Mouse (Mus musculus) CH12.LX (cell line): ENCODE data around the gene Chchd6. TPM values are rescaled to one million over a fixed set of nuclear protein-coding genes. Genes with fewer than 3 reads are reported as not detected.

Experiments used
- DNase-seq: peaks from one replicate; pipeline ENCODE4 v3.0.0-alpha.2; 2013; ENCODE audit errors: extremely low read depth
- H3K27ac ChIP-seq: 2 replicates; pipeline ENCODE4 v1.5.1; 2012; ENCODE audit warnings: low read depth, mild to moderate bottlenecking, control low read depth, moderate library complexity; ENCODE audit not compliant: insufficient read depth
- H3K27me3 ChIP-seq: replicated peaks from 2 replicates; pipeline ENCODE3; 2012; ENCODE audit warnings: inconsistent platforms
- H3K36me3 ChIP-seq, 2 experiments: replicated peaks in 1 of 2; 2 replicates each; pipeline versions ENCODE3 to v1.6.1; 2012; ENCODE audit warnings: inconsistent platforms in 1 of 2, low read length in 1 of 2, mild to moderate bottlenecking in 1 of 2, mixed read lengths in 1 of 2, moderate library complexity in 1 of 2; ENCODE audit not compliant: control insufficient read depth in 1 of 2, insufficient read depth in 1 of 2
- H3K4me1 ChIP-seq, 2 experiments: 2 replicates each; pipeline ENCODE4 v1.6.1; 2012; ENCODE audit warnings: inconsistent platforms in 1 of 2, moderate library complexity in 1 of 2; ENCODE audit not compliant: insufficient read depth in 2 of 2, control insufficient read depth in 1 of 2
- H3K4me2 ChIP-seq: 2 replicates; pipeline ENCODE4 v1.6.1; 2012; ENCODE audit warnings: low read depth, mild to moderate bottlenecking, control low read depth; ENCODE audit not compliant: poor library complexity, insufficient read depth, severe bottlenecking
- H3K4me3 ChIP-seq, 3 experiments: fragments of 150-350 bp in 1 of 3; sonication (generic) in 1 of 3; replicated peaks in 1 of 3; 2 replicates each; pipeline versions ENCODE3 to v1.5.1; 2011 to 2012; ENCODE audit warnings: low read depth in 2 of 3, low read length in 2 of 3, mild to moderate bottlenecking in 2 of 3, moderate library complexity in 2 of 3, control low read depth in 1 of 3, improper control_type of control experiment in 1 of 3, inconsistent platforms in 1 of 3, mixed read lengths in 1 of 3; ENCODE audit not compliant: poor library complexity in 1 of 3
- H3K79me2 ChIP-seq: replicated peaks from 2 replicates; pipeline ENCODE4 v1.6.1; 2012; ENCODE audit warnings: mild to moderate bottlenecking, moderate library complexity; ENCODE audit not compliant: control insufficient read depth, poor library complexity, insufficient read depth, severe bottlenecking; ENCODE audit errors: extremely low read depth
- H3K9ac ChIP-seq: 2 replicates; pipeline ENCODE4 v1.6.1; 2012; ENCODE audit warnings: low read depth, mild to moderate bottlenecking, control low read depth, moderate library complexity; ENCODE audit not compliant: insufficient read depth
- H3K9me3 ChIP-seq: replicated peaks from 2 replicates; pipeline ENCODE3; 2012; ENCODE audit warnings: low read length, inconsistent platforms, mixed read lengths
- CHD1 ChIP-seq: IDR thresholded peaks from 2 replicates; pipeline ENCODE4 v1.6.1; 2012; ENCODE audit warnings: low read depth, low read length, improper control_type of control experiment, inconsistent platforms
- CHD2 ChIP-seq: IDR thresholded peaks from 2 replicates; pipeline ENCODE4 v1.6.1; 2011; ENCODE audit warnings: low read length, improper control_type of control experiment
- CTCF ChIP-seq, 2 experiments: IDR thresholded peaks in 1 of 2; conservative IDR thresholded peaks in 1 of 2; 2 replicates each; pipeline ENCODE4 v1.5.1; 2011 to 2012; ENCODE audit warnings: low read depth in 2 of 2, low read length in 2 of 2, improper control_type of control experiment in 1 of 2, inconsistent platforms in 1 of 2, mild to moderate bottlenecking in 1 of 2, moderate library complexity in 1 of 2
- ELF1 ChIP-seq: IDR thresholded peaks from 2 replicates; pipeline ENCODE4 v1.6.1; 2014; ENCODE audit warnings: low read depth, mild to moderate bottlenecking, inconsistent platforms, low read length, improper control_type of control experiment
- EP300 ChIP-seq: IDR thresholded peaks from 2 replicates; pipeline ENCODE4 v1.6.1; 2011; ENCODE audit warnings: low read length, improper control_type of control experiment
- ETS1 ChIP-seq: conservative IDR thresholded peaks from 2 replicates; pipeline ENCODE4 v1.6.1; 2012; ENCODE audit warnings: low read depth, mild to moderate bottlenecking, inconsistent platforms, low read length, improper control_type of control experiment, moderate library complexity
- IRF4 ChIP-seq: IDR thresholded peaks from 2 replicates; pipeline ENCODE4 v1.6.1; 2014; ENCODE audit warnings: low read depth, mild to moderate bottlenecking, inconsistent platforms, low read length, improper control_type of control experiment
- JUND ChIP-seq: conservative IDR thresholded peaks from 2 replicates; pipeline ENCODE4 v1.6.1; 2011; ENCODE audit warnings: low read depth, low read length, improper control_type of control experiment
- KAT2A ChIP-seq: IDR thresholded peaks from 2 replicates; pipeline ENCODE4 v1.6.1; 2012; ENCODE audit warnings: low read length, improper control_type of control experiment, inconsistent platforms; ENCODE audit not compliant: insufficient replicate concordance
- MAFK ChIP-seq: IDR thresholded peaks from 2 replicates; pipeline ENCODE4 v1.6.1; 2011; ENCODE audit warnings: low read length, improper control_type of control experiment; ENCODE audit not compliant: insufficient replicate concordance
- MAZ ChIP-seq: IDR thresholded peaks from 2 replicates; pipeline ENCODE4 v1.6.1; 2012; ENCODE audit warnings: low read depth, mild to moderate bottlenecking, inconsistent platforms, low read length, improper control_type of control experiment, moderate library complexity
- MEF2A ChIP-seq: IDR thresholded peaks from 2 replicates; pipeline ENCODE4 v1.6.1; 2014; ENCODE audit warnings: low read depth, mild to moderate bottlenecking, inconsistent platforms, low read length, improper control_type of control experiment, borderline replicate concordance
- MYC ChIP-seq: IDR thresholded peaks from 2 replicates; pipeline ENCODE4 v1.6.1; 2011; ENCODE audit warnings: low read depth, mild to moderate bottlenecking, improper control_type of control experiment, low read length
- NELFE ChIP-seq: IDR thresholded peaks from 2 replicates; pipeline ENCODE4 v1.6.1; 2011; ENCODE audit warnings: low read depth, low read length, improper control_type of control experiment
- NRF1 ChIP-seq: IDR thresholded peaks from 2 replicates; pipeline ENCODE4 v1.6.1; 2014; ENCODE audit warnings: low read depth, mild to moderate bottlenecking, inconsistent platforms, low read length, improper control_type of control experiment, moderate library complexity
- POLR2A ChIP-seq: IDR thresholded peaks from 2 replicates; pipeline ENCODE4 v1.6.1; 2011; ENCODE audit warnings: low read depth, mild to moderate bottlenecking, improper control_type of control experiment, low read length
- POLR2AphosphoS2 ChIP-seq: IDR thresholded peaks from 2 replicates; pipeline ENCODE4 v1.6.1; 2011; ENCODE audit warnings: low read depth, low read length, improper control_type of control experiment
- RAD21 ChIP-seq: IDR thresholded peaks from 2 replicates; pipeline ENCODE4 v1.6.1; 2011; ENCODE audit warnings: low read depth, mild to moderate bottlenecking, low read length, improper control_type of control experiment, moderate library complexity
- RCOR1 ChIP-seq: conservative IDR thresholded peaks from 2 replicates; pipeline ENCODE4 v1.6.1; 2012; ENCODE audit warnings: low read depth, mild to moderate bottlenecking, inconsistent platforms, low read length, improper control_type of control experiment
- SMC3 ChIP-seq: IDR thresholded peaks from 2 replicates; pipeline ENCODE4 v1.6.1; 2011; ENCODE audit warnings: low read depth, low read length, improper control_type of control experiment
- TBP ChIP-seq: conservative IDR thresholded peaks from 2 replicates; pipeline ENCODE4 v1.6.1; 2011; ENCODE audit warnings: low read depth, low read length, improper control_type of control experiment
- TCF12 ChIP-seq: IDR thresholded peaks from 2 replicates; pipeline ENCODE4 v1.6.1; 2014; ENCODE audit warnings: low read depth, mild to moderate bottlenecking, inconsistent platforms, low read length, improper control_type of control experiment
- UBTF ChIP-seq: IDR thresholded peaks from 2 replicates; pipeline ENCODE4 v1.6.1; 2012; ENCODE audit warnings: low read depth, mild to moderate bottlenecking, inconsistent platforms, low read length, improper control_type of control experiment, moderate library complexity
- USF1 ChIP-seq: IDR thresholded peaks from 2 replicates; pipeline ENCODE4 v1.6.1; 2014; ENCODE audit warnings: low read depth, mild to moderate bottlenecking, inconsistent platforms, low read length, improper control_type of control experiment
- USF2 ChIP-seq: conservative IDR thresholded peaks from 2 replicates; pipeline ENCODE4 v1.6.1; 2011; ENCODE audit warnings: low read depth, low read length, improper control_type of control experiment
- ZC3H11A ChIP-seq: IDR thresholded peaks from 2 replicates; pipeline ENCODE4 v1.6.1; 2012; ENCODE audit warnings: low read depth, mild to moderate bottlenecking, inconsistent platforms, low read length, improper control_type of control experiment
- ZKSCAN1 ChIP-seq: IDR thresholded peaks from 2 replicates; pipeline ENCODE4 v1.6.1; 2012; ENCODE audit warnings: low read depth, inconsistent platforms, low read length, improper control_type of control experiment, borderline replicate concordance
- ZMIZ1 ChIP-seq: IDR thresholded peaks from 2 replicates; pipeline ENCODE4 v1.6.1; 2012; ENCODE audit warnings: low read depth, mild to moderate bottlenecking, inconsistent platforms, low read length, improper control_type of control experiment
- ZNF384 ChIP-seq: IDR thresholded peaks from 2 replicates; pipeline ENCODE4 v1.6.1; 2012; ENCODE audit warnings: low read depth, low read length, improper control_type of control experiment, inconsistent platforms
- dilution Hi-C: fragments of 300-500 bp; cut with MboI; formaldehyde crosslinking; loops from 2 replicates; pipeline ENCODE4 v1.14.3; 2020; ENCODE audit warnings: low sequenced_read_pairs; ENCODE audit not compliant: extremely low pct_unique_long_range_greater_than_20kb, extremely low pct_ligation_motif_present
- in situ Hi-C: fragments of 300-500 bp; cut with MboI; formaldehyde crosslinking; loops from 3 replicates; pipeline ENCODE4 v1.14.3; 2019; ENCODE audit warnings: low sequenced_read_pairs, low pct_ligation_motif_present, low pct_unique_long_range_greater_than_20kb, mixed read lengths
- polyA plus RNA-seq: library from polyadenylated mRNA; unstranded; fragments of >175 nt; gene quantifications from 2 replicates; pipeline ENCODE4 v1.2.1, GENCODE M21; 2012; ENCODE audit warnings: low read depth; ENCODE audit not compliant: insufficient read length
- total RNA-seq, 2 experiments: library from RNA; depleted of rRNA; stranded (reverse); fragments of 300-350 nt in 1 of 2; fragments of >200 nt in 1 of 2; gene quantifications; 2 replicates each; pipeline ENCODE4 v1.2.3; 2012 to 2014

The Chchd6 gene
- total and polyA plus RNA-seq, 3 experiments, result 33.3 to 41.5 (median 41.3) TPM

DNA sequence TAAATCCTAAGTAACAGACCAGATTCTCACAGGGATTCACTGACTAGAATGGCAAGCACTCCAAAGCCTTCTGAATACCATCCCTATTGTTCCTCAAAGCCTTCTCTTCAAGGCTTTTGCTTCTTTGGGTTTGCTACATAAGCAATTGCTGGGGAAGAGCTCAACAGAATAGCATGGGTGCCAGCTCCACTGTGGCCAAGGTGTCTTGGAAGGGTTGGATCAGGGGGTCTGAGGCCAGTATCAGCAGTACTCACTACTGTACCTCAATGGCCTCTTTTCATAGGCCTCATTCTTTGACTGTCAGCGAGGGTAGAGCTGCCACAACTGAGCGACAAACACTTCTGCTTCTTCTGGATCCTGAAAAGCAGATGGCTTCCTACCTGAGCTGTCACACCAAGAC lies 21.7 kb downstream of the Chchd6 start:
- in situ Hi-C loops (no loop called here), dilution Hi-C loops (no loop called here)
- Histone ChIP-seq H3K27ac (no peak overlapping the region), H3K27me3 (no peaks in the 10 kb centered on the region), H3K9me3 (no peaks in the 10 kb centered on the region), H3K79me2 (no peaks in the 10 kb centered on the region), H3K4me3 (no peak overlapping the region), H3K9ac (no peak overlapping the region), H3K36me3 (peaks cover 0 to 28% of the 10 kb centered on the region in 2 experiments), H3K4me1 (no peaks in the 10 kb centered on the region), H3K4me2 (no peak overlapping the region)
- no peak for TF ChIP-seq POLR2AphosphoS2
- TF ChIP-seq IRF4, result no peak
- DNase-seq, result no peak

DNA sequence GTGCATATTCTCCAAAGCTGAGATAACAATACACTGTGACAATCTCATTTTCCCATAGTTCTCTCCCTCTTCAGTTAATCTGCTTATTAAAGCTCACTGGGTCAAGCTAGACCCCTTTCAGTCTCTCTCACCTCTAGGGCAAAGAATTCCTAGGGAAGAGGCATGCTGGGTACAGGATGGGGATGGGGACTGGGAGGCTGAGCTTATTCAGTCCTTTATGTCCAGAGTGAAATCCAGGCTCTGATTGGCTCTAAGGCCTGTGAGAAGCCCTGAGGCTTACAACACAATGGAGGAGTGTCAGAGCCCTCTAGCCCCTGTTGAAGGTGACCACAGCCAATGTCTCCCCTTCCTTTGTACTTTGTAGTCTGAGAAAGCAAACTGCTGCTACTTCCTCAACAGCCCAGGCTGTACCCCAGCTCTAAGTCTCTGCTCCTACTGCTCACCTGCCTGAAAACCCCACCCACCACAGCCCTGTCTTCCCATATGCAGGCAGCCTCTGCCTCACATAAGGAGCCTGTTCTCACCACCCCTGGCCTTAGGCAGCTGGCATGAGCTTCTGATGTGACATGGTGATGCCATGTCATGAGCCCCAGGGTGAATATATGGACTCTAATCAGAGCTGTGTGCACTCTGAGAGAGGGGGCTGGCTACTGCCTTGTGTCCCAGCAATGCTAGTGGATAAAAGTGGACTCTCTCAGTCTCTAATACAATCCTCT lies 22.4 kb downstream of the Chchd6 start:
- dilution Hi-C loops, result no loop called here
- in situ Hi-C loops, result no loop called here
- H3K4me2 ChIP-seq, result no peak overlapping the region

DNA sequence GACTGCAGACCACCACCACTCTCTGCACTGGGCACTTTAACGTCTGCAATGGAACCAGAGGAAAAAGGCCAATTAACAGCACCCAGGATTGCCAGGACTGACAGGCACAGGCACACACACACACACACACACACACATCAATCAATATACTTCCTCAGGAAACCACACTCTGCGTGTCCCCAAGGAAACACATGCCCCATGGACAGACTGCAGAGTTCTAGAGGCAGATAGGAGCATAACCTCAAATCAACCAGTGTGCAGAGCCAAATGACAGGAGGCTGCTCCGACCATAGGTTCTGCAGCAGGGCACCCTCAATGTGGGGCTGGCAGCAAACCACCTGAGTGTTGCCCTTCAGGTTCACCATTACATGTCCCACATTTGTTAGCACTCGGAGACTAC lies 26.1 kb downstream of the Chchd6 start:
- Histone ChIP-seq H3K4me1 (no peaks in the 10 kb centered on the region), H3K79me2 (no peaks in the 10 kb centered on the region), H3K4me3 (no peak overlapping the region), H3K36me3 (peaks cover 0 to 51% of the 10 kb centered on the region in 2 experiments), H3K9me3 (no peaks in the 10 kb centered on the region), H3K9ac (no peak overlapping the region), H3K27me3 (no peaks in the 10 kb centered on the region), H3K4me2 (no peak overlapping the region), H3K27ac (no peak overlapping the region)
- no peak for DNase-seq
- in situ Hi-C loops, result no loop called here
- no peak for TF ChIP-seq TBP
- TF ChIP-seq USF2, result no peak
- no peak for TF ChIP-seq UBTF
- TF ChIP-seq ZC3H11A, result no peak
- no peak for TF ChIP-seq EP300
- TF ChIP-seq ZNF384, result no peak
- no peak for TF ChIP-seq ZKSCAN1
- TF ChIP-seq CHD2, result no peak
- no peak for TF ChIP-seq RAD21
- TF ChIP-seq USF1, result no peak
- no peak for TF ChIP-seq MAFK
- no peak for TF ChIP-seq ETS1
- no peak for TF ChIP-seq SMC3
- TF ChIP-seq CTCF (conservative IDR thresholded peaks at IDR 0.05 in 1 of 2, IDR thresholded peaks at IDR 0.05 in 1 of 2; ENCODE audit: low read depth in 2 of 2, low read length in 2 of 2), result no peak
- TF ChIP-seq RCOR1, result no peak
- no peak for TF ChIP-seq NELFE
- dilution Hi-C loops, result no loop called here

More for the DNA sequence above, 22.4 kb downstream of the Chchd6 start:
- no peaks in the 10 kb centered on the region for H3K4me1 ChIP-seq
- no peak overlapping the region for H3K4me3 ChIP-seq
- no peaks in the 10 kb centered on the region for H3K79me2 ChIP-seq
- H3K27ac ChIP-seq, result no peak overlapping the region
- no peak for DNase-seq
- no peak for TF ChIP-seq ETS1
- TF ChIP-seq MAFK, result no peak
- TF ChIP-seq KAT2A, result no peak
- TF ChIP-seq MAZ, result no peak
- no peak for TF ChIP-seq ZMIZ1
- no peak for TF ChIP-seq RAD21
- no peak for TF ChIP-seq EP300
- TF ChIP-seq CHD1, result no peak
- TF ChIP-seq TCF12, result no peak
- TF ChIP-seq SMC3, result no peak
- TF ChIP-seq MYC, result no peak
- no peak for TF ChIP-seq MEF2A
- no peak for TF ChIP-seq CHD2
- no peak for TF ChIP-seq JUND
- TF ChIP-seq CTCF (conservative IDR thresholded peaks at IDR 0.05 in 1 of 2, IDR thresholded peaks at IDR 0.05 in 1 of 2; ENCODE audit: low read depth in 2 of 2, low read length in 2 of 2), result no peak
- TF ChIP-seq POLR2A, result no peak
- TF ChIP-seq IRF4, result no peak
- TF ChIP-seq NRF1, result no peak
- no peak for TF ChIP-seq ELF1
- TF ChIP-seq USF2, result no peak
- H3K36me3 ChIP-seq, result peaks cover 0 to 31% of the 10 kb centered on the region in 2 experiments
- no peak overlapping the region for H3K9ac ChIP-seq
- no peaks in the 10 kb centered on the region for H3K27me3 ChIP-seq
- H3K9me3 ChIP-seq, result no peaks in the 10 kb centered on the region
